Mouse (Mus musculus): ENCODE measurements at regions not wholly inside any gene's neighbourhood (a gene's known extent, or its start where the extent isn't known, plus 50 kb on each side); places are given as distances from the start of the nearest gene placed in this dataset.

DNA sequence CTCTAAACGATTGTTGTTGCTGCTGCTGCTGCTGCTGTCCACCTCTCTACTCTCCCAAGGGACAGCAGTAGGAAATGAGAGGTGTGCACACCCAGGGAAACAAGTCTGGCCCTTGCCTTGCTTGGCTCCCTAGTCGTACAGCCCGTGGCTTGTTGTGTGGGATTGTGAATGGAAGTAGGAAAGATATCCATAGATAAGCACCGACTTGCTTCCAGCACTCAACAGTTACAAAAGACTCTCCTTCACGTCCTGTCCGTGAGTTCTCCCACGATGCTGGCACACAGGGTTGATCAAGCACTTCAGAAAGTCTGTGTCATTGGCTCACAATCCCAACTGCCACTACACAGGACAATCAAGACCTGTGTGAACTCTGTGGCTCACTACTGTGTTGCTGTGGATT lies 276.7 kb upstream of the Prox1 start:
- no peaks in the 10 kb centered on the region for H3K36me3 ChIP-seq
- no peaks in the 10 kb centered on the region for H3K9me3 ChIP-seq (replicated peaks)
- 65% methylated on average over 7 of the region's 7 CpGs for WGBS
- no peak overlapping the region for H3K4me3 ChIP-seq (replicated peaks)
- H3K27me3 ChIP-seq = peaks cover 17% of the 10 kb centered on the region
- ATAC-seq (replicated peaks; ENCODE audit: low FRiP score) = no peak
- no peak overlapping the region for H3K4me2 ChIP-seq
- H3K4me1 ChIP-seq = peaks cover 9% of the 10 kb centered on the region
- no peak overlapping the region for H3K9ac ChIP-seq
- H3K27ac ChIP-seq = no peak overlapping the region

- Histone ChIP-seq H3K36me3 (no peaks in the 10 kb centered on the region), H3K9me3 (replicated peaks) (no peaks in the 10 kb centered on the region)
- ATAC-seq (replicated peaks; ENCODE audit: low FRiP score) = no peak
Observed at GRCm38 (mm10) chr1:190446676-190447075, 276.2 kb upstream of the Prox1 start.

GRCm38 (mm10) chr1:190444366-190444765 lies 273.9 kb upstream of the Prox1 start:
- no peak for ATAC-seq (replicated peaks; ENCODE audit: low FRiP score)
- no peaks in the 10 kb centered on the region for H3K9me3 ChIP-seq (replicated peaks)
- 42% methylated on average over 9 of the region's 9 CpGs for WGBS
- H3K4me3 ChIP-seq (replicated peaks) = no peak overlapping the region
- no peaks in the 10 kb centered on the region for H3K36me3 ChIP-seq
- peaks cover 17% of the 10 kb centered on the region for H3K27me3 ChIP-seq
- H3K4me1 ChIP-seq = peaks cover 5% of the 10 kb centered on the region; the same call in 1 of the 2 replicates
- H3K9ac ChIP-seq = no peak overlapping the region
- no peak overlapping the region for H3K27ac ChIP-seq
- H3K4me2 ChIP-seq = no peak overlapping the region

More at GRCm38 (mm10) chr1:190446676-190447075, 276.2 kb upstream of the Prox1 start:
- no peak overlapping the region for H3K9ac ChIP-seq
- H3K4me2 ChIP-seq = no peak overlapping the region
- no peak overlapping the region for H3K4me3 ChIP-seq (replicated peaks)
- peaks cover 5% of the 10 kb centered on the region; the same call in 1 of the 2 replicates for H3K4me1 ChIP-seq
- 79% methylated on average over 5 of the region's 5 CpGs for WGBS
- H3K27ac ChIP-seq = no peak overlapping the region
- H3K27me3 ChIP-seq = peaks cover 17% of the 10 kb centered on the region

DNA sequence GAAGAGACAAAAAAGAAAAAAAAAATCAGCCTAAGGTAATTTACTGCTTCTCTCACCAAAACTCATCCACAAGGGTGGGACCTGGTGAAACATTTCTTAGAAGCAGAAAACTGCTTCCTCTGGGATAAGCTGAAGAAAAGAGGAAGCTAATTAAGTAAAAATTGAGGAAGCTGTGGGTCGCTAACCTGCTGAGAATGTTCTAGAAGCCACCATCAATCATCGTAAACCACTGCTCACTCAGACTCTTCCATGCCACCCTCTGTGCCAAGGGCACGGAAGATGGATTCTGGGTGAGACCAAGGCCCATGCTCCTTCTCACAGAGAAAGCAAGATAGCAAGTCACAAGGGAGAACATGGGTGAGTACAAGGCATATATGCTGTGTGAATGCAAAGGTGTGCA lies 272.7 kb upstream of the Prox1 start:
- ATAC-seq (replicated peaks; ENCODE audit: low FRiP score) = no peak
- 70% methylated on average over 3 of the region's 3 CpGs for WGBS

GRCm38 (mm10) chr1:190442166-190442565 lies 271.7 kb upstream of the Prox1 start:
- no peaks in the 10 kb centered on the region for H3K36me3 ChIP-seq
- no peak overlapping the region for H3K27ac ChIP-seq
- peaks cover 5% of the 10 kb centered on the region; the same call in 1 of the 2 replicates for H3K4me1 ChIP-seq
- H3K9ac ChIP-seq = no peak overlapping the region
- no peak overlapping the region for H3K4me3 ChIP-seq (replicated peaks)
- no peak for ATAC-seq (replicated peaks; ENCODE audit: low FRiP score)
- 78% methylated on average over 4 of the region's 4 CpGs for WGBS
- H3K27me3 ChIP-seq = 0 out of 2 replicates have a peak, but pooled peaks cover 13% of the 10 kb centered on the region
- no peak overlapping the region for H3K4me2 ChIP-seq
- H3K9me3 ChIP-seq (replicated peaks) = no peaks in the 10 kb centered on the region

More for the DNA sequence above, 272.7 kb upstream of the Prox1 start:
- Histone ChIP-seq H3K9me3 (replicated peaks) (no peaks in the 10 kb centered on the region), H3K27ac (no peak overlapping the region), H3K4me2 (no peak overlapping the region), H3K4me1 (peaks cover 5% of the 10 kb centered on the region; the same call in 1 of the 2 replicates), H3K27me3 (peaks cover 14% of the 10 kb centered on the region), H3K36me3 (no peaks in the 10 kb centered on the region), H3K9ac (no peak overlapping the region), H3K4me3 (replicated peaks) (no peak overlapping the region)

DNA sequence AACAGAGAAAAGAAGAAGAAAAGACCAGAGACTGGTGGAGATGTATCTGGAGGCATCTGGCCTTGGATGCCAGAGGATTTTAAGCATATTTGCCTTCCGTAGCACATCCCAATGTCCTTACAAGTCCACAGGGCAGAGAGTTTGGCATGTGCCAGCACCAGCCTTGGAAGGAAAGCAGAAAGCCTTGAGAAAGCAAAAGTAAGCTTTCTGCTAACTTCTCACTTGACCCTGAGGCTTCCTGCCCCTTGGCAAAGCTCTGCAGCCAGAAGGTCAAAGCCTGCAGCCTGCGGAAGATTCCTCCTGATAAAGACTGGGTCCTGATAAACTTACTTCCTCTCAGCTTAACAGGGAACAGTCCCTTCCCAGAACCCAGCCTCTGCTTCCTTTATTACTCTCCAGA lies 268.3 kb upstream of the Prox1 start:
- Histone ChIP-seq H3K4me3 (replicated peaks) (no peak overlapping the region), H3K27ac (no peak overlapping the region), H3K9me3 (replicated peaks) (no peaks in the 10 kb centered on the region), H3K27me3 (0 out of 2 replicates have a peak, but pooled peaks cover 7% of the 10 kb centered on the region), H3K36me3 (no peaks in the 10 kb centered on the region), H3K4me2 (no peak overlapping the region), H3K9ac (no peak overlapping the region), H3K4me1 (no peaks in the 10 kb centered on the region)
- 78% methylated on average over 2 of the region's 2 CpGs for WGBS
- no peak for ATAC-seq (replicated peaks; ENCODE audit: low FRiP score)

DNA sequence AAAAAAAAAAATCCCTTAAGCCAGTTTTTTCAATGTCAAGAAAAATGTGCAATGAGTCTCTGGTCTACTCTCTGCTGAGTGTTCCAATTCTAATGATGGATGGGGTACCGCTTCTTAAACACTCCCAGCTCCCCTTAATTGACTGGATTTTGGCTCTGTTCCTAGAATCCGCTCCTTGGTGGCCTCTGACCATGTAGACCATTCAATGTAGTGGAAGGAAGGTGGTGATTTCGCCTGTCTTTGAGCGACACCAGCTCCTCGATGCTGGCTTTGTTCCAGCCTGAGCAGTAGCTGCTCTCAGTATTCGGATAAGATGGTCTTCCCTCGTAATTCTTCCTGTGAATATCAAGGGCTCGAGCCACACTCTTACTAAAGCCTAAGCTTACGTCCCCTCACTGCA lies 252.4 kb upstream of the Prox1 start:
- Histone ChIP-seq H3K4me1 (peaks cover 12% of the 10 kb centered on the region; the same call in 1 of the 2 replicates), H3K27me3 (peaks cover 8% of the 10 kb centered on the region), H3K9me3 (replicated peaks) (no peaks in the 10 kb centered on the region), H3K4me3 (replicated peaks) (no peak overlapping the region), H3K27ac (no peak overlapping the region), H3K9ac (no peak overlapping the region), H3K4me2 (no peak overlapping the region), H3K36me3 (no peaks in the 10 kb centered on the region)
- 44% methylated on average over 9 of the region's 9 CpGs for WGBS
- ATAC-seq (replicated peaks; ENCODE audit: low FRiP score) = no peak

- Histone ChIP-seq H3K9ac (no peak overlapping the region), H3K9me3 (replicated peaks) (no peaks in the 10 kb centered on the region)
Observed at GRCm38 (mm10) chr1:190419709-190420108, 249.2 kb upstream of the Prox1 start.

DNA sequence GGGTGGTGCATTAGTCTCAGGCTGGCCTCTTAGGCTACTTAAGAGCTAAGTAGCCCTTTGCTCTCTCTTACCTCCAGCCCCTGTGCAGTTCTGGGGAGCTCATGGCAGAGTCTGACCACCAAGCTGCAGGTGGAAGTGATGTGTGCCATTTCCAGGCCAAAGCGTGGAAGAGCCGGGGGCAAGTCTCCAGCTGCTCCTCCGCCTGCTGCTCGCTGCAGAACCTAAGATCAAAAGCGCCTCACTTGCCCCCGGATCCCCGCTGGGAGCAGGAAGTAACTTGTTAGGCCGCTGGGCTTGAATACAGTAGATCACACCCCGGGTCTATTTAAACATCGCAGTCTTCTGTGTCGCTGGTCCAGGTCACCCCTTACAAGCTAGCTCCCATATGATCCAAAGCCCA lies 246.8 kb upstream of the Prox1 start:
- Histone ChIP-seq H3K36me3 (no peaks in the 10 kb centered on the region), H3K4me1 (peaks cover 7% of the 10 kb centered on the region; the same call in 1 of the 2 replicates), H3K27me3 (peaks cover 11% of the 10 kb centered on the region), H3K9ac (no peak overlapping the region), H3K4me2 (no peak overlapping the region), H3K4me3 (replicated peaks) (no peak overlapping the region), H3K27ac (no peak overlapping the region), H3K9me3 (replicated peaks) (no peaks in the 10 kb centered on the region)
- WGBS = 12% methylated on average over 11 of the region's 11 CpGs
- no peak for ATAC-seq (replicated peaks; ENCODE audit: low FRiP score)

More at GRCm38 (mm10) chr1:190419709-190420108, 249.2 kb upstream of the Prox1 start:
- H3K4me3 ChIP-seq (replicated peaks) = no peak overlapping the region
- no peak overlapping the region for H3K4me2 ChIP-seq
- no peak overlapping the region for H3K27ac ChIP-seq
- peaks cover 11% of the 10 kb centered on the region for H3K27me3 ChIP-seq
- no peaks in the 10 kb centered on the region for H3K36me3 ChIP-seq
- H3K4me1 ChIP-seq = peaks cover 12% of the 10 kb centered on the region; the same call in 1 of the 2 replicates
- ATAC-seq (replicated peaks; ENCODE audit: low FRiP score) = no peak
- WGBS = 59% methylated on average over 13 of the region's 13 CpGs

DNA sequence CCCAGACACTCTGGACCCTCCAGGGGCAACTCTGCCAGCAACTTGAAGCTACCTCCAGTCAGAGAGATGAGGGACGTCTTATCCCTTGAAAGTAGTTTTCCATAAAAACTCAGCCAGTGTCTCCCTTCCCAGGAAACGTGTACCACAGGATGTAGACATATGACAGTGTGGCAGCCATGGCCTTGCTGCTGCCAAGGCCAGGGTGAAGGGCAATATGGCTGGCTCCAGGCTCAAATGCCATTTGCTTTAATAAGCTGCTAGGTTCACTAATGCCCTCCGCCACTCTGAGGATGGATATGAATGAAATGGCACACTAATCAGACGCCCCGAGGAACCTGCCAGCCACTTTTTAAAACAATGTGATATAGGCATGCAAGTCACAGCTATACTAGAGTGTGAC lies 241.2 kb upstream of the Prox1 start:
- H3K4me3 ChIP-seq (replicated peaks) = no peak overlapping the region
- H3K27ac ChIP-seq = no peak overlapping the region
- no peaks in the 10 kb centered on the region for H3K9me3 ChIP-seq (replicated peaks)
- no peak overlapping the region for H3K9ac ChIP-seq
- peaks cover 3% of the 10 kb centered on the region; the same call in 1 of the 2 replicates for H3K27me3 ChIP-seq
- no peak overlapping the region for H3K4me2 ChIP-seq
- 90% methylated on average over 5 of the region's 5 CpGs for WGBS
- H3K36me3 ChIP-seq = no peaks in the 10 kb centered on the region
- ATAC-seq (replicated peaks; ENCODE audit: low FRiP score) = no peak
- H3K4me1 ChIP-seq = no peaks in the 10 kb centered on the region

- H3K27ac ChIP-seq = no peak overlapping the region
- H3K27me3 ChIP-seq = 0 out of 2 replicates have a peak, but pooled peaks cover 8% of the 10 kb centered on the region
- no peaks in the 10 kb centered on the region for H3K36me3 ChIP-seq
- no peaks in the 10 kb centered on the region for H3K4me1 ChIP-seq
- no peak overlapping the region for H3K4me3 ChIP-seq (replicated peaks)
- no peak for ATAC-seq (replicated peaks; ENCODE audit: low FRiP score)
- no peaks in the 10 kb centered on the region for H3K9me3 ChIP-seq (replicated peaks)
- no peak overlapping the region for H3K9ac ChIP-seq
- no peak overlapping the region for H3K4me2 ChIP-seq
- 70% methylated on average over 12 of the region's 12 CpGs for WGBS
Observed at GRCm38 (mm10) chr1:190403335-190403734, 232.8 kb upstream of the Prox1 start.

GRCm38 (mm10) chr1:190398308-190398707 lies 227.8 kb upstream of the Prox1 start:
- ATAC-seq (replicated peaks; ENCODE audit: low FRiP score) = no peak
- no peak overlapping the region for H3K4me2 ChIP-seq
- no peaks in the 10 kb centered on the region for H3K4me1 ChIP-seq
- H3K9me3 ChIP-seq (replicated peaks) = no peaks in the 10 kb centered on the region
- WGBS = 44% methylated on average over 6 of the region's 6 CpGs
- 0 out of 2 replicates have a peak, but pooled peaks cover 8% of the 10 kb centered on the region for H3K27me3 ChIP-seq
- H3K36me3 ChIP-seq = no peaks in the 10 kb centered on the region
- H3K9ac ChIP-seq = no peak overlapping the region
- H3K27ac ChIP-seq = no peak overlapping the region
- H3K4me3 ChIP-seq (replicated peaks) = no peak overlapping the region

- WGBS = 52% methylated on average over 2 of the region's 2 CpGs
- no peak overlapping the region for H3K4me3 ChIP-seq (replicated peaks)
- H3K36me3 ChIP-seq = no peaks in the 10 kb centered on the region
- no peaks in the 10 kb centered on the region for H3K9me3 ChIP-seq (replicated peaks)
- H3K4me2 ChIP-seq = no peak overlapping the region
- no peak for ATAC-seq (replicated peaks; ENCODE audit: low FRiP score)
- no peak overlapping the region for H3K27ac ChIP-seq
- no peaks in the 10 kb centered on the region for H3K4me1 ChIP-seq
- 0 out of 2 replicates have a peak, but pooled peaks cover 8% of the 10 kb centered on the region for H3K27me3 ChIP-seq
- H3K9ac ChIP-seq = no peak overlapping the region
Observed at GRCm38 (mm10) chr1:190397811-190398210, 227.3 kb upstream of the Prox1 start.
